Mouse (Mus musculus) small intestine, adult 2 months (tissue): ENCODE measurements around the gene Tnik. TPM values are rescaled to one million over a fixed set of nuclear protein-coding genes. Genes with fewer than 3 reads are reported as not detected.

Experiments used
- H3K27ac ChIP-seq: fragments of 200-500 bp; 2 replicates; pipeline ENCODE4 v1.5.1; 2012; ENCODE audit warnings: low read depth, low read length, control low read depth, inconsistent platforms; ENCODE audit not compliant: insufficient read depth
- H3K27me3 ChIP-seq: fragments of 200-500 bp; 2 replicates; pipeline ENCODE4 v1.6.1; 2012; ENCODE audit warnings: mild to moderate bottlenecking, moderate library complexity, low read length, inconsistent platforms; ENCODE audit not compliant: control insufficient read depth, insufficient read depth
- H3K36me3 ChIP-seq: fragments of 200-500 bp; 2 replicates; pipeline ENCODE4 v1.6.1; 2012; ENCODE audit warnings: mild to moderate bottlenecking, low read length, control low read depth, inconsistent platforms; ENCODE audit not compliant: control insufficient read depth, insufficient read depth
- H3K4me1 ChIP-seq: fragments of 200-500 bp; 2 replicates; pipeline ENCODE4 v1.6.1; 2012; ENCODE audit warnings: low read length, inconsistent platforms, mixed read lengths; ENCODE audit not compliant: control insufficient read depth, insufficient read depth, insufficient read length
- H3K4me3 ChIP-seq: fragments of 200-500 bp; 2 replicates; pipeline ENCODE4 v1.5.1; 2012; ENCODE audit warnings: low read depth, mild to moderate bottlenecking, control low read depth, inconsistent platforms, low read length, moderate library complexity
- CTCF ChIP-seq: fragments of 200-500 bp; IDR thresholded peaks from 2 replicates; pipeline ENCODE4 v1.5.1; 2012; ENCODE audit warnings: low read depth, mild to moderate bottlenecking, control low read depth, inconsistent platforms, low read length, moderate library complexity, mixed read lengths; ENCODE audit not compliant: insufficient replicate concordance, insufficient read length; ENCODE audit errors: extremely low read depth
- POLR2A ChIP-seq: fragments of 200-500 bp; IDR thresholded peaks from 2 replicates; pipeline ENCODE4 v1.6.1; 2012; ENCODE audit warnings: low read depth, mild to moderate bottlenecking, control low read depth, inconsistent platforms, low read length, moderate library complexity
- WGBS: fragments of 180-500 bp; shearing (Covaris S2); methylation state at CpG from one replicate; pipeline ENCODE4 v1.1.7; 2018; 5-methylcytosine and 5-hydroxymethylcytosine counted together
- polyA plus RNA-seq: library from polyadenylated mRNA; depleted of rRNA; stranded (reverse); fragments of >200 nt; gene quantifications from 2 replicates; pipeline ENCODE4 v1.2.3, GENCODE M21; 2012

Gene Tnik
- polyA plus RNA-seq, 1 experiment = 10.8 TPM

- H3K27ac ChIP-seq = no peak overlapping the region
- no peak overlapping the region for H3K4me3 ChIP-seq
- no peaks in the 10 kb centered on the region for H3K36me3 ChIP-seq
- TF ChIP-seq CTCF (no peak), POLR2A (no peak)
- peaks cover 9% of the 10 kb centered on the region; the same call in 1 of the 2 replicates for H3K4me1 ChIP-seq
- 89% methylated on average over 9 of the region's 9 CpGs for WGBS
- H3K27me3 ChIP-seq = no peaks in the 10 kb centered on the region
Observed at GRCm38 (mm10) chr3:28225357-28225905, 37.6 kb upstream of the Tnik start.

- peaks cover 9% of the 10 kb centered on the region; the same call in 1 of the 2 replicates for H3K4me1 ChIP-seq
- no peak overlapping the region for H3K4me3 ChIP-seq
- H3K27me3 ChIP-seq = no peaks in the 10 kb centered on the region
- no peak overlapping the region for H3K27ac ChIP-seq
- no peak for TF ChIP-seq POLR2A
- TF ChIP-seq CTCF = no peak
- H3K36me3 ChIP-seq = no peaks in the 10 kb centered on the region
- WGBS = 95% methylated on average over 19 of the region's 19 CpGs
Observed at GRCm38 (mm10) chr3:28226181-28226580, 36.8 kb upstream of the Tnik start.

- TF ChIP-seq CTCF (no peak), POLR2A (no peak)
- H3K36me3 ChIP-seq = no peaks in the 10 kb centered on the region
- no peaks in the 10 kb centered on the region for H3K27me3 ChIP-seq
- no peak overlapping the region for H3K4me3 ChIP-seq
- WGBS = 39% methylated on average over 4 of the region's 4 CpGs
- peak overlapping the region; percentile 75 for H3K27ac ChIP-seq
- peaks cover 20% of the 10 kb centered on the region; the same call in 1 of the 2 replicates for H3K4me1 ChIP-seq
Observed at GRCm38 (mm10) chr3:28228930-28229329, 34.1 kb upstream of the Tnik start.

- peak overlapping the region; percentile 90 for H3K27ac ChIP-seq
- TF ChIP-seq POLR2A (no peak; the same call in 1 of the 2 replicates), CTCF (no peak)
- 34% methylated on average over 2 of the region's 2 CpGs for WGBS
Observed at GRCm38 (mm10) chr3:28229503-28229902, 33.5 kb upstream of the Tnik start.

GRCm38 (mm10) chr3:28232885-28233284, 30.1 kb upstream of the Tnik start:
- Histone ChIP-seq H3K27me3 (no peaks in the 10 kb centered on the region), H3K36me3 (no peaks in the 10 kb centered on the region), H3K4me1 (peaks cover 33% of the 10 kb centered on the region), H3K4me3 (no peak overlapping the region), H3K27ac (peak overlapping the region; percentile 87)
- TF ChIP-seq CTCF (no peak), POLR2A (no peak)
- WGBS = 27% methylated on average over 4 of the region's 4 CpGs

More at GRCm38 (mm10) chr3:28229503-28229902, 33.5 kb upstream of the Tnik start:
- no peak overlapping the region for H3K4me3 ChIP-seq
- no peaks in the 10 kb centered on the region for H3K36me3 ChIP-seq
- H3K4me1 ChIP-seq = peaks cover 26% of the 10 kb centered on the region; the same call in 1 of the 2 replicates
- no peaks in the 10 kb centered on the region for H3K27me3 ChIP-seq

- TF ChIP-seq POLR2A = no peak
- no peak for TF ChIP-seq CTCF
- Histone ChIP-seq H3K36me3 (no peaks in the 10 kb centered on the region), H3K4me1 (peaks cover 37% of the 10 kb centered on the region), H3K27me3 (no peaks in the 10 kb centered on the region), H3K27ac (peak overlapping the region; percentile 79), H3K4me3 (no peak overlapping the region)
- WGBS = 34% methylated on average over 7 of the region's 7 CpGs
Observed at GRCm38 (mm10) chr3:28234179-28234578, 28.8 kb upstream of the Tnik start.

- Histone ChIP-seq H3K4me3 (no peak overlapping the region), H3K27ac (peak overlapping the region; percentile 12; the same call in 1 of the 2 replicates), H3K27me3 (no peaks in the 10 kb centered on the region), H3K36me3 (no peaks in the 10 kb centered on the region), H3K4me1 (peaks cover 34% of the 10 kb centered on the region)
- TF ChIP-seq CTCF (no peak), POLR2A (no peak)
- WGBS = 62% methylated on average over 4 of the region's 4 CpGs
Observed at GRCm38 (mm10) chr3:28236689-28237088, 26.3 kb upstream of the Tnik start.
